10 mouse cellular contexts compared by ENCODE assay signal in the genomic region with DNA sequence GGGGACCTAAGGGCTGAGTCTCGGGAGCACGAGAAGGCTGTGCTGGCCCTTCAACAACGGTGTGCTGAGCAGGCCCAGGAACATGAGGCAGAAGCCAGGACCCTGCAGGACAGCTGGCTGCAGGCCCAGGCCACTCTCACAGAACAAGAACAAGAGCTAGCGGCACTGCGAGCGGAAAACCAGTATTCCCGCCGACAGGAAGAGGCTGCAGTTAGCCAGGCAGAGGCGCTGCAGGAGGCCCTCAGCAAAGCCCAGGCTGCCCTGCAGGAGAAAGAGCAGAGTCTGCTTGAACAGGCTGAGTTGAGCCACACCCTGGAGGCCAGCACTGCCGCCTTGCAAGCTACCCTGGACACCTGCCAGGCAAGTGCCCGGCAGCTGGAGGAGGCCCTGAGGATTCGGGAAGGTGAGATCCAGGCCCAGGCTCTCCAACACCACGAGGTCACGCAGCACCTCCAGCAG. TPM values are rescaled to one million over a fixed set of nuclear protein-coding genes. Genes with fewer than 3 reads are reported as not detected.
DNase-seq lines count a peak whose midpoint lies in the region; ATAC-seq lines count a peak whose summit lies in the region.
"Had no signal": no experiment of that assay in that cellular context is flagged by ENCODE, and none has a peak within 500 bp of the region (broad histone marks: within the 10 kb centered on the region; RNA-seq: fewer than 3 reads in every experiment).

No protein-coding gene starts in this region.

- no peaks in the 10 kb centered on the region for H3K9me3 ChIP-seq in forebrain, embryonic 14.5 days (replicated peaks; ENCODE audit: control insufficient read depth, low read length)
- H3K9me3 ChIP-seq in forebrain, embryonic 15.5 days: no peaks in the 10 kb centered on the region
- H3K9me3 ChIP-seq: embryonic facial prominence, embryonic 12.5 days; midbrain, embryonic 12.5 days had no signal

- intact Hi-C loops in heart, postnatal 25 days (cut with DNase I): no loop called here
- intact Hi-C loops in left cerebral cortex, postnatal 36 days (cut with DNase I): no loop called here

- no peak overlapping the region for H3K27ac ChIP-seq in forebrain, embryonic 14.5 days (ENCODE audit: low read depth, low read length)
- no peak overlapping the region for H3K27ac ChIP-seq in forebrain, embryonic 15.5 days (replicated peaks)
- H3K27ac ChIP-seq: embryonic facial prominence, embryonic 12.5 days; midbrain, embryonic 12.5 days had no signal

- H3K27me3 ChIP-seq in forebrain, embryonic 14.5 days (replicated peaks; ENCODE audit: control insufficient read depth, insufficient read depth, low read length): no peaks in the 10 kb centered on the region
- no peaks in the 10 kb centered on the region for H3K27me3 ChIP-seq in forebrain, embryonic 15.5 days
- H3K27me3 ChIP-seq: embryonic facial prominence, embryonic 12.5 days; midbrain, embryonic 12.5 days had no signal

- no peaks in the 10 kb centered on the region for H3K4me1 ChIP-seq in forebrain, embryonic 14.5 days (ENCODE audit: control insufficient read depth, insufficient read depth, low read length)
- H3K4me1 ChIP-seq in forebrain, embryonic 15.5 days: no peaks in the 10 kb centered on the region
- H3K4me1 ChIP-seq: embryonic facial prominence, embryonic 12.5 days; midbrain, embryonic 12.5 days had no signal

- WGBS in forebrain, embryonic 14.5 days: 75% methylated on average over 14 of the region's 14 CpGs
- WGBS in forebrain, embryonic 15.5 days: 70% methylated on average over 14 of the region's 14 CpGs

- peak; percentile 27 for DNase-seq in forebrain, embryonic 14.5 days (ENCODE audit: low spot score)
- DNase-seq in ZHBTc4 (ENCODE audit: low read depth, low spot score): peak; percentile 52
- DNase-seq in fibroblast of lung, adult 2 months (ENCODE audit: low read depth): peak; percentile 9
- peak; percentile 23 for DNase-seq in heart, postnatal 25 days (ENCODE audit: low spot score)
- peak; percentile 39 to 50 for DNase-seq in left cerebral cortex, postnatal 36 days (ENCODE audit: low spot score in 2 of 2)
- peak; percentile 55 for DNase-seq in right cerebral cortex, adult 18-20 months
- no peak for DNase-seq in retina, postnatal 1 day

- no peak overlapping the region for H3K4me2 ChIP-seq in forebrain, embryonic 14.5 days (ENCODE audit: low read length)
- no peak overlapping the region for H3K4me2 ChIP-seq in forebrain, embryonic 15.5 days (replicated peaks)
- H3K4me2 ChIP-seq: embryonic facial prominence, embryonic 12.5 days; midbrain, embryonic 12.5 days had no signal

- H3K4me3 ChIP-seq in forebrain, embryonic 14.5 days (ENCODE audit: low read depth, low read length): no peak overlapping the region
- H3K4me3 ChIP-seq in forebrain, embryonic 15.5 days: no peak overlapping the region
- H3K4me3 ChIP-seq: embryonic facial prominence, embryonic 12.5 days; midbrain, embryonic 12.5 days had no signal

- H3K36me3 ChIP-seq in forebrain, embryonic 14.5 days (ENCODE audit: control insufficient read depth, insufficient read depth, low read length): peaks cover 100% of the 10 kb centered on the region
- peaks cover 95% of the 10 kb centered on the region for H3K36me3 ChIP-seq in forebrain, embryonic 15.5 days

- no peak overlapping the region for H3K9ac ChIP-seq in forebrain, embryonic 14.5 days (ENCODE audit: low read length)
- H3K9ac ChIP-seq in forebrain, embryonic 15.5 days (replicated peaks): no peak overlapping the region
- H3K9ac ChIP-seq: embryonic facial prominence, embryonic 12.5 days; midbrain, embryonic 12.5 days had no signal

- ATAC-seq in forebrain, embryonic 14.5 days: no peak
- ATAC-seq in forebrain, embryonic 15.5 days (replicated peaks): no peak

RNA-seq across cellular contexts. Expression of a gene that starts 15.9 kb away (rescaled TPM):
- polyA plus RNA-seq in forebrain, embryonic 14.5 days (2014; fragmentation: Nextera tagmentation; extraction: Ambion mirVana): 0.63 and 1.0 TPM in 2 replicates
- polyA plus RNA-seq in forebrain, embryonic 15.5 days (2015; fragmentation: Nextera tagmentation; extraction: Ambion mirVana): 1.8 TPM in 2 replicates
- total RNA-seq in heart, postnatal 25 days (2021): under 1 TPM; 0.10 to 0.61 TPM
- 1 to 10 TPM; 1.5 to 1.6 TPM for total RNA-seq in left cerebral cortex, postnatal 36 days (2021)

RNA-seq across cellular contexts. Expression of a gene that starts 16.0 kb away (rescaled TPM):
- polyA plus RNA-seq in forebrain, embryonic 14.5 days (2014; fragmentation: Nextera tagmentation; extraction: Ambion mirVana): 391 and 444 TPM in 2 replicates
- polyA plus RNA-seq in forebrain, embryonic 15.5 days (2015; fragmentation: Nextera tagmentation; extraction: Ambion mirVana): 341 and 364 TPM in 2 replicates
- 10 to 100 TPM; 59.4 to 62.7 TPM for total RNA-seq in heart, postnatal 25 days (2021)
- total RNA-seq in left cerebral cortex, postnatal 36 days (2021): 100 to 1,000 TPM; 195 to 222 TPM

RNA-seq across cellular contexts. Expression of a gene that starts 35.6 kb away (rescaled TPM):
- polyA plus RNA-seq in forebrain, embryonic 14.5 days (2014; fragmentation: Nextera tagmentation; extraction: Ambion mirVana): 7.0 and 9.7 TPM in 2 replicates
- polyA plus RNA-seq in forebrain, embryonic 15.5 days (2015; fragmentation: Nextera tagmentation; extraction: Ambion mirVana): 18.9 and 19.2 TPM in 2 replicates
- total RNA-seq in heart, postnatal 25 days (2021): 1 to 10 TPM; 4.9 to 5.7 TPM
- 10 to 100 TPM; 18.3 to 20.4 TPM for total RNA-seq in left cerebral cortex, postnatal 36 days (2021)

RNA-seq across cellular contexts. Expression of a gene that starts 46.7 kb away (rescaled TPM):
- polyA plus RNA-seq in forebrain, embryonic 14.5 days (2014; fragmentation: Nextera tagmentation; extraction: Ambion mirVana): 2.2 and 2.5 TPM in 2 replicates
- 2.4 and 4.3 TPM in 2 replicates for polyA plus RNA-seq in forebrain, embryonic 15.5 days (2015; fragmentation: Nextera tagmentation; extraction: Ambion mirVana)
- total RNA-seq in heart, postnatal 25 days (2021): not detected
- under 1 TPM in 1 of 2 experiments, not detected in 1; 0.27 TPM for total RNA-seq in left cerebral cortex, postnatal 36 days (2021)

RNA-seq across cellular contexts. Expression of a gene that starts 51.4 kb away (rescaled TPM):
- not detected in 2 replicates for polyA plus RNA-seq in forebrain, embryonic 14.5 days (2014; fragmentation: Nextera tagmentation; extraction: Ambion mirVana)
- polyA plus RNA-seq in forebrain, embryonic 15.5 days (2015; fragmentation: Nextera tagmentation; extraction: Ambion mirVana): not detected in 2 replicates
- not detected for total RNA-seq in heart, postnatal 25 days (2021)
- not detected for total RNA-seq in left cerebral cortex, postnatal 36 days (2021)
- polyA plus RNA-seq: embryonic facial prominence, embryonic 12.5 days; midbrain, embryonic 12.5 days had no signal
